Mouse (Mus musculus) heart, embryonic 14.5 days (tissue): Measurements from ENCODE around the gene Xbp1. TPM values are rescaled to one million over a fixed set of nuclear protein-coding genes. Genes with fewer than 3 reads are reported as not detected.
"Not testable (repeated sequence)": the region's sequence is repeated elsewhere in the genome, so short reads cannot be mapped to it uniquely, and the experiment has no call there.

ENCODE experiments used
- ATAC-seq: fragments of 200-750 bp; cut with Nextera tagmentation; 2 replicates; pipeline ENCODE4 v1.8.0; 2017; ENCODE audit warnings: low read depth, moderate TSS enrichment; ENCODE audit not compliant: insufficient number of reproducible peaks, insufficient read depth, low FRiP score
- H3K27ac ChIP-seq, 2 experiments: fragments of 200-500 bp in 1 of 2; fragments of 300-500 bp in 1 of 2; sonication (generic) in 1 of 2; replicated peaks in 1 of 2; 2 replicates each; pipeline ENCODE4 v1.5.1; 2012 to 2014; ENCODE audit warnings: low read depth in 2 of 2, low read length in 2 of 2, control low read depth in 1 of 2, mild to moderate bottlenecking in 1 of 2, mixed read lengths in 1 of 2; ENCODE audit not compliant: control insufficient read depth in 1 of 2, insufficient read depth in 1 of 2
- H3K27me3 ChIP-seq: fragments of 300-500 bp; sonication (generic); 2 replicates; pipeline ENCODE4 v1.6.1; 2014; ENCODE audit warnings: mild to moderate bottlenecking, low read length, control low read depth; ENCODE audit not compliant: control insufficient read depth, insufficient read depth
- H3K36me3 ChIP-seq: fragments of 300-500 bp; sonication (generic); 2 replicates; pipeline ENCODE4 v1.6.1; 2014; ENCODE audit warnings: mild to moderate bottlenecking, control low read depth, low read length, mixed read lengths; ENCODE audit not compliant: control insufficient read depth, insufficient read depth
- H3K4me1 ChIP-seq, 2 experiments: fragments of 200-500 bp in 1 of 2; fragments of 300-500 bp in 1 of 2; sonication (generic) in 1 of 2; 2 replicates each; pipeline ENCODE4 v1.6.1; 2012 to 2014; ENCODE audit warnings: low read length in 2 of 2, control low read depth in 1 of 2, mixed read lengths in 1 of 2; ENCODE audit not compliant: control insufficient read depth in 2 of 2, insufficient read depth in 2 of 2
- H3K4me2 ChIP-seq: fragments of 300-500 bp; sonication (generic); 2 replicates; pipeline ENCODE4 v1.6.1; 2014; ENCODE audit warnings: mild to moderate bottlenecking, low read length
- H3K4me3 ChIP-seq, 2 experiments: fragments of 200-500 bp in 1 of 2; fragments of 300-500 bp in 1 of 2; sonication (generic) in 1 of 2; 2 replicates each; pipeline ENCODE4 v1.5.1; 2012 to 2014; ENCODE audit warnings: low read length in 2 of 2, mild to moderate bottlenecking in 2 of 2, control low read depth in 1 of 2, low read depth in 1 of 2, moderate library complexity in 1 of 2; ENCODE audit not compliant: control insufficient read depth in 1 of 2, insufficient read depth in 1 of 2
- H3K9ac ChIP-seq: fragments of 300-500 bp; sonication (generic); 2 replicates; pipeline ENCODE4 v1.6.1; 2014; ENCODE audit warnings: mild to moderate bottlenecking, low read length
- H3K9me3 ChIP-seq: fragments of 300-500 bp; sonication (generic); 2 replicates; pipeline ENCODE4 v1.6.1; 2016; ENCODE audit warnings: low read length, control low read depth; ENCODE audit not compliant: control insufficient read depth
- WGBS: fragments of 180-500 bp; shearing (Covaris S2); extraction: QIAGEN DNeasy Blood & Tissue Kit; methylation state at CpG from one replicate; pipeline ENCODE4 v1.1.7; 2014; 5-methylcytosine and 5-hydroxymethylcytosine counted together
- polyA plus RNA-seq: library from polyadenylated mRNA; unstranded; fragments of >200 nt; fragmentation: Nextera tagmentation; extraction: Ambion mirVana; gene quantifications from 2 replicates; pipeline ENCODE4 v1.2.1, GENCODE M21; 2014

Xbp1 gene
- polyA plus RNA-seq, 1 experiment from 2014 or later, result 114 TPM

GRCm38 (mm10) chr11:5485193-5486011, 35.1 kb upstream of the Xbp1 start:
- H3K9ac ChIP-seq, result peak overlapping the region; percentile 60
- peak overlapping the region; percentile 69 for H3K4me2 ChIP-seq
- peaks cover 0 to 2% of the 10 kb centered on the region in 2 experiments; a peak in 1 of 4 replicates for H3K4me1 ChIP-seq
- H3K36me3 ChIP-seq, result no peaks in the 10 kb centered on the region
- ATAC-seq, result peak; percentile 43; the same call in 1 of the 2 replicates
- H3K4me3 ChIP-seq, result peak overlapping the region; percentile 37 to 46
- H3K27me3 ChIP-seq, result no peaks in the 10 kb centered on the region
- H3K27ac ChIP-seq, result peak overlapping the region; percentile 33 to 39; a peak in 2 of 4 replicates
- H3K9me3 ChIP-seq, result no peaks in the 10 kb centered on the region
- WGBS, result 12% methylated on average over 15 of the region's 15 CpGs

GRCm38 (mm10) chr11:5489433-5489832, 31.0 kb upstream of the Xbp1 start:
- H3K4me1 ChIP-seq, H3K4me2 ChIP-seq, H3K4me3 ChIP-seq, H3K36me3 ChIP-seq, H3K27me3 ChIP-seq, H3K9me3 ChIP-seq, H3K9ac ChIP-seq, ATAC-seq, H3K27ac ChIP-seq: not testable (repeated sequence)
- WGBS, result 82% methylated on average over 10 of the region's 10 CpGs

GRCm38 (mm10) chr11:5490989-5491656, 29.3 kb upstream of the Xbp1 start:
- H3K4me2 ChIP-seq, result no peak overlapping the region
- H3K9ac ChIP-seq, result no peak overlapping the region
- no peaks in the 10 kb centered on the region for H3K27me3 ChIP-seq
- H3K4me3 ChIP-seq, result no peak overlapping the region
- H3K36me3 ChIP-seq, result no peaks in the 10 kb centered on the region
- ATAC-seq, result no peak
- no peaks in the 10 kb centered on the region for H3K4me1 ChIP-seq
- WGBS, result 80% methylated on average over 10 of the region's 10 CpGs
- no peaks in the 10 kb centered on the region for H3K9me3 ChIP-seq
- no peak overlapping the region for H3K27ac ChIP-seq

GRCm38 (mm10) chr11:5491912-5492311, 28.5 kb upstream of the Xbp1 start:
- H3K27ac ChIP-seq, result no peak overlapping the region
- 37% methylated on average over 7 of the region's 7 CpGs for WGBS

GRCm38 (mm10) chr11:5493869-5494268, 26.6 kb upstream of the Xbp1 start:
- Histone ChIP-seq H3K36me3 (no peaks in the 10 kb centered on the region), H3K4me3 (no peak overlapping the region), H3K4me1 (no peaks in the 10 kb centered on the region), H3K27me3 (no peaks in the 10 kb centered on the region), H3K27ac (no peak overlapping the region), H3K9me3 (no peaks in the 10 kb centered on the region), H3K4me2 (no peak overlapping the region), H3K9ac (no peak overlapping the region)
- no peak for ATAC-seq
- 69% methylated on average over 2 of the region's 2 CpGs for whole genome bisulfite sequencing

More at GRCm38 (mm10) chr11:5491912-5492311, 28.5 kb upstream of the Xbp1 start:
- Histone ChIP-seq H3K9ac (no peak overlapping the region), H3K36me3 (no peaks in the 10 kb centered on the region), H3K9me3 (no peaks in the 10 kb centered on the region), H3K4me1 (no peaks in the 10 kb centered on the region), H3K4me3 (no peak overlapping the region), H3K27me3 (no peaks in the 10 kb centered on the region), H3K4me2 (no peak overlapping the region)
- ATAC-seq, result no peak

GRCm38 (mm10) chr11:5495286-5495832, 25.1 kb upstream of the Xbp1 start:
- Histone ChIP-seq H3K36me3 (no peaks in the 10 kb centered on the region), H3K9me3 (no peaks in the 10 kb centered on the region), H3K4me3 (no peak overlapping the region), H3K9ac (no peak overlapping the region), H3K27me3 (no peaks in the 10 kb centered on the region), H3K4me2 (no peak overlapping the region), H3K27ac (no peak overlapping the region), H3K4me1 (no peaks in the 10 kb centered on the region)
- WGBS, result 77% methylated on average over 12 of the region's 12 CpGs
- ATAC-seq, result no peak

- no peaks in the 10 kb centered on the region for H3K4me1 ChIP-seq
- H3K9ac ChIP-seq, result no peak overlapping the region
- H3K4me2 ChIP-seq, result no peak overlapping the region
- no peaks in the 10 kb centered on the region for H3K36me3 ChIP-seq
- WGBS, result 68% methylated on average over 5 of the region's 5 CpGs
- H3K27me3 ChIP-seq, result no peaks in the 10 kb centered on the region
- H3K27ac ChIP-seq, result no peak overlapping the region
- no peak overlapping the region for H3K4me3 ChIP-seq
- H3K9me3 ChIP-seq, result no peaks in the 10 kb centered on the region
- ATAC-seq, result no peak
Measured at GRCm38 (mm10) chr11:5495906-5496305, 24.6 kb upstream of the Xbp1 start.
